Mouse (Mus musculus): ENCODE measurements around the gene Urgcp. TPM values are rescaled to one million over a fixed set of nuclear protein-coding genes. Genes with fewer than 3 reads are reported as not detected.

Gene Urgcp
- polyA plus RNA-seq, 1 experiment: 21.3 TPM

GRCm38 (mm10) chr11:5778481-5778880 is 16.3 kb upstream of the Urgcp start:
- no peak overlapping the region for H3K4me3 ChIP-seq
- H3K79me2 ChIP-seq (ENCODE audit: control insufficient read depth, insufficient read depth): no peaks in the 10 kb centered on the region
- H3K4me2 ChIP-seq (ENCODE audit: low read depth): no peak overlapping the region
- H3K27me3 ChIP-seq (ENCODE audit: control insufficient read depth, insufficient read depth, insufficient read length): no peaks in the 10 kb centered on the region
- no peak overlapping the region for H3ac ChIP-seq (ENCODE audit: control insufficient read depth, insufficient read length)
- TF ChIP-seq SRF (IDR thresholded peaks at IDR 0.05; ENCODE audit: control insufficient read depth, insufficient read length, low read depth) (no peak), MYOG (IDR thresholded peaks at IDR 0.05; ENCODE audit: control insufficient read depth in 1 of 3, insufficient read depth in 1 of 3, insufficient read length in 2 of 3, low read depth in 2 of 3) (no peak), TCF12 (IDR thresholded peaks at IDR 0.05; ENCODE audit: insufficient read depth, poor library complexity, severe bottlenecking) (no peak), REST (IDR thresholded peaks at IDR 0.05; ENCODE audit: insufficient read depth, insufficient read length) (no peak), MYOD1 (IDR thresholded peaks at IDR 0.05; ENCODE audit: control insufficient read depth in 1 of 3, insufficient read length in 2 of 3, low read depth in 2 of 3) (no peak), CEBPB (IDR thresholded peaks at IDR 0.05; ENCODE audit: insufficient read depth, poor library complexity, severe bottlenecking) (no peak), POLR2AphosphoS2 (IDR thresholded peaks at IDR 0.05; ENCODE audit: insufficient read length, low read depth) (no peak), E2F4 (IDR thresholded peaks at IDR 0.05; ENCODE audit: insufficient read depth) (no peak), POLR2A (IDR thresholded peaks at IDR 0.05; ENCODE audit: insufficient read length, low read depth) (no peak), TCF3 (IDR thresholded peaks at IDR 0.05; ENCODE audit: insufficient read length, low read depth) (no peak), MAX (IDR thresholded peaks at IDR 0.05; ENCODE audit: low read depth) (no peak)
- no peaks in the 10 kb centered on the region for H3K36me3 ChIP-seq (ENCODE audit: control insufficient read depth, insufficient read depth)

GRCm38 (mm10) chr11:5766019-5766418 is 3.8 kb upstream of the Urgcp start:
- TF ChIP-seq SRF (IDR thresholded peaks at IDR 0.05; ENCODE audit: control insufficient read depth, insufficient read length, low read depth) (no peak), REST (IDR thresholded peaks at IDR 0.05; ENCODE audit: insufficient read depth, insufficient read length) (no peak), MYOD1 (IDR thresholded peaks at IDR 0.05; ENCODE audit: control insufficient read depth in 1 of 3, insufficient read length in 2 of 3, low read depth in 2 of 3) (no peak), TCF3 (IDR thresholded peaks at IDR 0.05; ENCODE audit: insufficient read length, low read depth) (no peak), MYOG (IDR thresholded peaks at IDR 0.05; ENCODE audit: control insufficient read depth in 1 of 3, insufficient read depth in 1 of 3, insufficient read length in 2 of 3, low read depth in 2 of 3) (no peak), MAX (IDR thresholded peaks at IDR 0.05; ENCODE audit: low read depth) (no peak), TCF12 (IDR thresholded peaks at IDR 0.05; ENCODE audit: insufficient read depth, poor library complexity, severe bottlenecking) (no peak), CEBPB (IDR thresholded peaks at IDR 0.05; ENCODE audit: insufficient read depth, poor library complexity, severe bottlenecking) (no peak), POLR2A (IDR thresholded peaks at IDR 0.05; ENCODE audit: insufficient read length, low read depth) (no peak), E2F4 (IDR thresholded peaks at IDR 0.05; ENCODE audit: insufficient read depth) (no peak), POLR2AphosphoS2 (IDR thresholded peaks at IDR 0.05; ENCODE audit: insufficient read length, low read depth) (no peak), USF1 (IDR thresholded peaks at IDR 0.05; ENCODE audit: low read depth) (no peak)
- peaks cover 15% of the 10 kb centered on the region for H3K79me2 ChIP-seq (ENCODE audit: control insufficient read depth, insufficient read depth)
- H3K4me2 ChIP-seq (ENCODE audit: low read depth): no peak overlapping the region
- H3K27me3 ChIP-seq (ENCODE audit: control insufficient read depth, insufficient read depth, insufficient read length): no peaks in the 10 kb centered on the region
- no peak overlapping the region for H3ac ChIP-seq (ENCODE audit: control insufficient read depth, insufficient read length)
- H3K36me3 ChIP-seq (ENCODE audit: control insufficient read depth, insufficient read depth): peaks cover 10% of the 10 kb centered on the region
- no peak overlapping the region for H3K4me3 ChIP-seq

- Histone ChIP-seq H3ac (ENCODE audit: control insufficient read depth, insufficient read length) (peak overlapping the region; percentile 71), H3K4me2 (ENCODE audit: low read depth) (peak overlapping the region; percentile 89), H3K27me3 (ENCODE audit: control insufficient read depth, insufficient read depth, insufficient read length) (no peaks in the 10 kb centered on the region), H3K4me3 (peak overlapping the region; percentile 75), H3K36me3 (ENCODE audit: control insufficient read depth, insufficient read depth) (no peaks in the 10 kb centered on the region), H3K79me2 (ENCODE audit: control insufficient read depth, insufficient read depth) (peaks cover 17% of the 10 kb centered on the region)
- no peak for TF ChIP-seq REST (IDR thresholded peaks at IDR 0.05; ENCODE audit: insufficient read depth, insufficient read length)
- no peak for TF ChIP-seq MAX (IDR thresholded peaks at IDR 0.05; ENCODE audit: low read depth)
- TF ChIP-seq MYOD1 (IDR thresholded peaks at IDR 0.05; ENCODE audit: control insufficient read depth in 1 of 3, insufficient read length in 2 of 3, low read depth in 2 of 3): no peak
- no peak for TF ChIP-seq CEBPB (IDR thresholded peaks at IDR 0.05; ENCODE audit: insufficient read depth, poor library complexity, severe bottlenecking)
- TF ChIP-seq TCF12 (IDR thresholded peaks at IDR 0.05; ENCODE audit: insufficient read depth, poor library complexity, severe bottlenecking): no peak
- TF ChIP-seq POLR2AphosphoS2 (IDR thresholded peaks at IDR 0.05; ENCODE audit: insufficient read length, low read depth): no peak
- no peak for TF ChIP-seq SRF (IDR thresholded peaks at IDR 0.05; ENCODE audit: control insufficient read depth, insufficient read length, low read depth)
- TF ChIP-seq USF1 (IDR thresholded peaks at IDR 0.05; ENCODE audit: low read depth): no peak
- no peak for TF ChIP-seq POLR2A (IDR thresholded peaks at IDR 0.05; ENCODE audit: insufficient read length, low read depth)
- no peak for TF ChIP-seq TCF3 (IDR thresholded peaks at IDR 0.05; ENCODE audit: insufficient read length, low read depth)
- TF ChIP-seq MYOG (IDR thresholded peaks at IDR 0.05; ENCODE audit: control insufficient read depth in 1 of 3, insufficient read depth in 1 of 3, insufficient read length in 2 of 3, low read depth in 2 of 3): no peak
These were observed 432 bp upstream of the Urgcp start for GRCm38 (mm10) chr11:5762633-5762982.

GRCm38 (mm10) chr11:5753755-5754154 is 8.4 kb downstream of the Urgcp start:
- Histone ChIP-seq H3ac (ENCODE audit: control insufficient read depth, insufficient read length) (no peak overlapping the region), H3K79me2 (ENCODE audit: control insufficient read depth, insufficient read depth) (no peaks in the 10 kb centered on the region), H3K36me3 (ENCODE audit: control insufficient read depth, insufficient read depth) (no peaks in the 10 kb centered on the region), H3K27me3 (ENCODE audit: control insufficient read depth, insufficient read depth, insufficient read length) (no peaks in the 10 kb centered on the region), H3K4me3 (no peak overlapping the region), H3K4me2 (ENCODE audit: low read depth) (no peak overlapping the region)
- TF ChIP-seq MAX (IDR thresholded peaks at IDR 0.05; ENCODE audit: low read depth) (no peak), SRF (IDR thresholded peaks at IDR 0.05; ENCODE audit: control insufficient read depth, insufficient read length, low read depth) (no peak), USF1 (IDR thresholded peaks at IDR 0.05; ENCODE audit: low read depth) (no peak), REST (IDR thresholded peaks at IDR 0.05; ENCODE audit: insufficient read depth, insufficient read length) (no peak)

DNA sequence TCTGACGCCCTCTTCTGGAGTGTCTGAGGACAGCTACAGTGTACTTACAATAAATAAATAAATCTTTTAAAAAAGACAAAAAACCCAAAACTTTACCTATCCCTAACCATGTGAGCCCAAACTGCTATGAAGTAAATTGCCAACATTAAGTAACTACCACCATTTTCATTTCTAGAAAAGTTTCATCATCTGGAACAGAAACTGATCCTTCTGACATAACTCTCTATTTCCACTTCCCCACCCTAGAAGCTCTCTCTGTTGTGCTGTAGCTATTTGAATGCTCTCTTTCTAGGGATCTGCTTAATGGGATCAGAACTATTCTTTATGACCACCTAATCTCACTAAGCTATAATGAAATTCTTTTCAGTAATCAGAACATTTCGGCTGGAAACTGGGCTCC is 17.2 kb downstream of the Urgcp start:
- no peak overlapping the region for H3ac ChIP-seq (ENCODE audit: control insufficient read depth, insufficient read length)
- no peak for TF ChIP-seq REST (IDR thresholded peaks at IDR 0.05; ENCODE audit: insufficient read depth, insufficient read length)
- no peak for TF ChIP-seq MAX (IDR thresholded peaks at IDR 0.05; ENCODE audit: low read depth)
- no peak for TF ChIP-seq CEBPB (IDR thresholded peaks at IDR 0.05; ENCODE audit: insufficient read depth, poor library complexity, severe bottlenecking)
- H3K36me3 ChIP-seq (ENCODE audit: control insufficient read depth, insufficient read depth): no peaks in the 10 kb centered on the region
- H3K79me2 ChIP-seq (ENCODE audit: control insufficient read depth, insufficient read depth): peaks cover 21% of the 10 kb centered on the region
- no peak overlapping the region for H3K4me3 ChIP-seq
- H3K4me2 ChIP-seq (ENCODE audit: low read depth): no peak overlapping the region
- H3K27me3 ChIP-seq (ENCODE audit: control insufficient read depth, insufficient read depth, insufficient read length): no peaks in the 10 kb centered on the region
